Mouse (Mus musculus): Measurements from ENCODE around the gene Smok2b.

GRCm38 (mm10) chr17:13215595-13215994, 14.5 kb upstream of the Smok2b start:
- no peak for TF ChIP-seq CTCF (IDR thresholded peaks at IDR 0.05; ENCODE audit: control insufficient read depth, insufficient read depth, insufficient replicate concordance, low read depth, low read length)
- no peak for TF ChIP-seq POLR2A (IDR thresholded peaks at IDR 0.05; ENCODE audit: control insufficient read depth, low read depth, low read length)

Measured in testis, adult 2 months (tissue).